Mouse (Mus musculus) frontal cortex, postnatal 14 days (tissue): Measurements from ENCODE around the gene Prpf40b.
A peak's percentile ranks its signal among the peaks of the same experiment; 100 is the strongest.

Source experiments
- DNase-seq, 2 experiments: peaks; one replicate each; pipeline ENCODE4 v3.0.0; 2022; ENCODE audit warnings: low spot score in 2 of 2

Prpf40b gene

GRCm38 (mm10) chr15:99290586-99290985, 4.3 kb upstream of the Prpf40b start:
- DNase-seq: no peak

- DNase-seq: no peak
These were observed 600 bp upstream of the Prpf40b start for GRCm38 (mm10) chr15:99294287-99294686.

- DNase-seq: peak in 1 of 2 experiments; percentile 23
These were observed 646 bp downstream of the Prpf40b start, which contains the start of gene Fam186b for GRCm38 (mm10) chr15:99295484-99295981. Fam186b (minus strand) TSS chr15:99295888.

- no peak for DNase-seq
These were observed 1.3 kb downstream of the Prpf40b start for GRCm38 (mm10) chr15:99296213-99296612.

- no peak for DNase-seq
These were observed 12.6 kb downstream of the Prpf40b start for GRCm38 (mm10) chr15:99307476-99307875.

- no peak for DNase-seq
These were observed 14.7 kb downstream of the Prpf40b start for GRCm38 (mm10) chr15:99309549-99309948.

- no peak for DNase-seq
These were observed 15.7 kb downstream of the Prpf40b start for GRCm38 (mm10) chr15:99310617-99311016.

- no peak for DNase-seq
These were observed 20.0 kb downstream of the Prpf40b start for GRCm38 (mm10) chr15:99314891-99315290.

GRCm38 (mm10) chr15:99316314-99317266, 21.7 kb downstream of the Prpf40b start:
- DNase-seq: peak; percentile 57 to 79

GRCm38 (mm10) chr15:99317267-99317651, 22.4 kb downstream of the Prpf40b start:
- DNase-seq: no peak

GRCm38 (mm10) chr15:99318071-99318470, 23.2 kb downstream of the Prpf40b start:
- no peak for DNase-seq

- no peak for DNase-seq
These were observed 24.0 kb downstream of the Prpf40b start for GRCm38 (mm10) chr15:99318861-99319410.

GRCm38 (mm10) chr15:99319411-99319871, 24.6 kb downstream of the Prpf40b start:
- DNase-seq: no peak

- DNase-seq: no peak
These were observed 25.3 kb downstream of the Prpf40b start for GRCm38 (mm10) chr15:99320168-99320674.

- no peak for DNase-seq
These were observed 26.1 kb downstream of the Prpf40b start for GRCm38 (mm10) chr15:99320978-99321377.

- no peak for DNase-seq
These were observed 29.3 kb downstream of the Prpf40b start for GRCm38 (mm10) chr15:99324151-99324550.

- no peak for DNase-seq
These were observed 30.7 kb downstream of the Prpf40b start for GRCm38 (mm10) chr15:99325598-99325997.

- no peak for DNase-seq
These were observed 31.5 kb downstream of the Prpf40b start for GRCm38 (mm10) chr15:99326407-99326806.

- DNase-seq: no peak
These were observed 32.1 kb downstream of the Prpf40b start for GRCm38 (mm10) chr15:99326959-99327358.

GRCm38 (mm10) chr15:99328011-99328410, 33.1 kb downstream of the Prpf40b start:
- no peak for DNase-seq

- no peak for DNase-seq
These were observed 35.4 kb downstream of the Prpf40b start for GRCm38 (mm10) chr15:99330324-99330723.

GRCm38 (mm10) chr15:99331341-99331740, 36.5 kb downstream of the Prpf40b start:
- DNase-seq: no peak
